Mouse (Mus musculus) hindbrain, embryonic 10.5 days (tissue): ENCODE measurements at regions not wholly inside any gene's neighbourhood (a gene's known extent, or its start where the extent isn't known, plus 50 kb on each side); places are given as distances from the start of the nearest gene placed in this dataset.

Experiments
- DNase-seq: peaks from one replicate; pipeline ENCODE4 v3.0.0-alpha.2; 2017; ENCODE audit warnings: low spot score
- H3K27ac ChIP-seq: fragments of 300-500 bp; sonication (generic); 2 replicates; pipeline ENCODE4 v1.5.1; 2016; ENCODE audit warnings: mild to moderate bottlenecking, moderate library complexity
- H3K27me3 ChIP-seq: fragments of 300-500 bp; sonication (generic); 2 replicates; pipeline ENCODE4 v1.6.1; 2016; ENCODE audit warnings: mild to moderate bottlenecking; ENCODE audit not compliant: poor library complexity, insufficient read depth, severe bottlenecking
- H3K36me3 ChIP-seq: fragments of 300-500 bp; sonication (generic); 2 replicates; pipeline ENCODE4 v1.6.1; 2016; ENCODE audit warnings: mild to moderate bottlenecking, moderate library complexity
- H3K4me1 ChIP-seq: fragments of 300-500 bp; sonication (generic); replicated peaks from 2 replicates; pipeline ENCODE4 v1.6.1; 2016; ENCODE audit warnings: mild to moderate bottlenecking
- H3K4me3 ChIP-seq: fragments of 300-500 bp; sonication (generic); 2 replicates; pipeline ENCODE4 v1.5.1; 2016; ENCODE audit warnings: mild to moderate bottlenecking, moderate library complexity
- H3K9me3 ChIP-seq: fragments of 300-500 bp; sonication (generic); 2 replicates; pipeline ENCODE4 v1.6.1; 2016; ENCODE audit warnings: mild to moderate bottlenecking, moderate library complexity
- WGBS: fragments of 180-500 bp; shearing (Covaris S2); methylation state at CpG from one replicate; pipeline ENCODE4 v1.1.7; 2016; 5-methylcytosine and 5-hydroxymethylcytosine counted together

- 0 out of 2 replicates have a peak, but pooled peaks cover 2% of the 10 kb centered on the region for H3K9me3 ChIP-seq
- no peaks in the 10 kb centered on the region for H3K4me1 ChIP-seq
- DNase-seq: no peak
- H3K36me3 ChIP-seq: no peaks in the 10 kb centered on the region
- no peak overlapping the region for H3K4me3 ChIP-seq
- no peak overlapping the region for H3K27ac ChIP-seq
- no peaks in the 10 kb centered on the region for H3K27me3 ChIP-seq
- WGBS: 91% methylated on average over 6 of the region's 6 CpGs
Observed at GRCm38 (mm10) chr12:110061961-110062360, 216.9 kb upstream of the Dio3 start.

- Histone ChIP-seq H3K27me3 (no peaks in the 10 kb centered on the region), H3K36me3 (no peaks in the 10 kb centered on the region), H3K4me3 (no peak overlapping the region), H3K4me1 (no peaks in the 10 kb centered on the region), H3K27ac (no peak overlapping the region), H3K9me3 (0 out of 2 replicates have a peak, but pooled peaks cover 2% of the 10 kb centered on the region)
- WGBS: 73% methylated on average over 8 of the region's 8 CpGs
- no peak for DNase-seq
Observed at GRCm38 (mm10) chr12:110063013-110063412, 215.9 kb upstream of the Dio3 start.

GRCm38 (mm10) chr12:110066361-110066885, 212.4 kb upstream of the Dio3 start:
- WGBS: 64% methylated on average over 4 of the region's 4 CpGs
- H3K27me3 ChIP-seq: no peaks in the 10 kb centered on the region
- H3K4me1 ChIP-seq: no peaks in the 10 kb centered on the region
- H3K4me3 ChIP-seq: no peak overlapping the region
- H3K9me3 ChIP-seq: peaks cover 17% of the 10 kb centered on the region
- no peak for DNase-seq
- H3K36me3 ChIP-seq: no peaks in the 10 kb centered on the region
- no peak overlapping the region for H3K27ac ChIP-seq

GRCm38 (mm10) chr12:110070506-110070905, 208.4 kb upstream of the Dio3 start:
- H3K9me3 ChIP-seq: peaks cover 15% of the 10 kb centered on the region
- DNase-seq: no peak
- 81% methylated on average over 6 of the region's 6 CpGs for WGBS
- H3K36me3 ChIP-seq: no peaks in the 10 kb centered on the region
- no peaks in the 10 kb centered on the region for H3K4me1 ChIP-seq
- no peak overlapping the region for H3K4me3 ChIP-seq
- H3K27me3 ChIP-seq: no peaks in the 10 kb centered on the region
- H3K27ac ChIP-seq: no peak overlapping the region

- no peak for DNase-seq
- Histone ChIP-seq H3K9me3 (peaks cover 15% of the 10 kb centered on the region), H3K4me3 (no peak overlapping the region), H3K27ac (no peak overlapping the region), H3K4me1 (no peaks in the 10 kb centered on the region), H3K36me3 (no peaks in the 10 kb centered on the region), H3K27me3 (no peaks in the 10 kb centered on the region)
- 82% methylated on average over 4 of the region's 4 CpGs for WGBS
Observed at GRCm38 (mm10) chr12:110071823-110072222, 207.0 kb upstream of the Dio3 start.

- Histone ChIP-seq H3K4me3 (no peak overlapping the region), H3K36me3 (no peaks in the 10 kb centered on the region), H3K9me3 (no peaks in the 10 kb centered on the region), H3K27me3 (no peaks in the 10 kb centered on the region), H3K27ac (no peak overlapping the region), H3K4me1 (no peaks in the 10 kb centered on the region; the same call in 1 of the 2 replicates)
- WGBS: 91% methylated on average over 8 of the region's 8 CpGs
- DNase-seq: no peak
Observed at GRCm38 (mm10) chr12:110074921-110075320, 203.9 kb upstream of the Dio3 start.

GRCm38 (mm10) chr12:110077211-110077884, 201.5 kb upstream of the Dio3 start:
- Histone ChIP-seq H3K4me3 (no peak overlapping the region), H3K27ac (no peak overlapping the region), H3K9me3 (no peaks in the 10 kb centered on the region), H3K4me1 (no peaks in the 10 kb centered on the region; the same call in 1 of the 2 replicates), H3K27me3 (no peaks in the 10 kb centered on the region), H3K36me3 (no peaks in the 10 kb centered on the region)
- 79% methylated on average over 6 of the region's 6 CpGs for WGBS
- DNase-seq: no peak

- no peak overlapping the region for H3K4me3 ChIP-seq
- no peaks in the 10 kb centered on the region for H3K27me3 ChIP-seq
- no peaks in the 10 kb centered on the region for H3K36me3 ChIP-seq
- WGBS: 83% methylated on average over 13 of the region's 13 CpGs
- no peaks in the 10 kb centered on the region for H3K9me3 ChIP-seq
- H3K4me1 ChIP-seq: peaks cover 4% of the 10 kb centered on the region
- no peak for DNase-seq
- no peak overlapping the region for H3K27ac ChIP-seq
Observed at GRCm38 (mm10) chr12:110078081-110078505, 200.8 kb upstream of the Dio3 start.

- Histone ChIP-seq H3K27me3 (no peaks in the 10 kb centered on the region), H3K9me3 (no peaks in the 10 kb centered on the region), H3K4me1 (peaks cover 6% of the 10 kb centered on the region), H3K27ac (no peak overlapping the region), H3K4me3 (no peak overlapping the region), H3K36me3 (no peaks in the 10 kb centered on the region)
- WGBS: 92% methylated on average over 3 of the region's 3 CpGs
- no peak for DNase-seq
Observed at GRCm38 (mm10) chr12:110081831-110082615, 196.8 kb upstream of the Dio3 start.

- Histone ChIP-seq H3K9me3 (no peaks in the 10 kb centered on the region), H3K27me3 (no peaks in the 10 kb centered on the region), H3K27ac (no peak overlapping the region), H3K4me1 (peaks cover 6% of the 10 kb centered on the region), H3K4me3 (no peak overlapping the region), H3K36me3 (no peaks in the 10 kb centered on the region)
- WGBS: 54% methylated on average over 13 of the region's 13 CpGs
- no peak for DNase-seq
Observed at GRCm38 (mm10) chr12:110082921-110083320, 195.9 kb upstream of the Dio3 start.

GRCm38 (mm10) chr12:110083471-110083870, 195.4 kb upstream of the Dio3 start:
- DNase-seq: no peak
- no peaks in the 10 kb centered on the region for H3K36me3 ChIP-seq
- peaks cover 6% of the 10 kb centered on the region for H3K4me1 ChIP-seq
- no peaks in the 10 kb centered on the region for H3K9me3 ChIP-seq
- no peak overlapping the region for H3K4me3 ChIP-seq
- no peak overlapping the region for H3K27ac ChIP-seq
- WGBS: 69% methylated on average over 5 of the region's 5 CpGs
- H3K27me3 ChIP-seq: no peaks in the 10 kb centered on the region

GRCm38 (mm10) chr12:110086921-110087320, 191.9 kb upstream of the Dio3 start:
- Histone ChIP-seq H3K4me1 (peaks cover 6% of the 10 kb centered on the region), H3K4me3 (no peak overlapping the region), H3K27ac (no peak overlapping the region), H3K36me3 (no peaks in the 10 kb centered on the region), H3K27me3 (no peaks in the 10 kb centered on the region), H3K9me3 (no peaks in the 10 kb centered on the region)
- 88% methylated on average over 2 of the region's 2 CpGs for WGBS
- no peak for DNase-seq

- no peak for DNase-seq
- no peaks in the 10 kb centered on the region for H3K9me3 ChIP-seq
- H3K27ac ChIP-seq: no peak overlapping the region
- no peak overlapping the region for H3K4me3 ChIP-seq
- no peaks in the 10 kb centered on the region for H3K36me3 ChIP-seq
- no peaks in the 10 kb centered on the region for H3K27me3 ChIP-seq
- H3K4me1 ChIP-seq: peaks cover 5% of the 10 kb centered on the region
Observed at GRCm38 (mm10) chr12:110087812-110088211, 191.1 kb upstream of the Dio3 start.
